Mouse (Mus musculus) left cerebral cortex, adult 9 months (tissue): ENCODE results near the gene Macrod2.

ENCODE experiments used
- DNase-seq, 2 experiments: peaks; one replicate each; pipeline ENCODE4 v3.0.0; 2022; ENCODE audit warnings: low spot score in 2 of 2

The Macrod2 gene

GRCm38 (mm10) chr2:141935130-141935529 lies 1540.0 kb downstream of the Macrod2 start:
- DNase-seq, result no peak

DNA sequence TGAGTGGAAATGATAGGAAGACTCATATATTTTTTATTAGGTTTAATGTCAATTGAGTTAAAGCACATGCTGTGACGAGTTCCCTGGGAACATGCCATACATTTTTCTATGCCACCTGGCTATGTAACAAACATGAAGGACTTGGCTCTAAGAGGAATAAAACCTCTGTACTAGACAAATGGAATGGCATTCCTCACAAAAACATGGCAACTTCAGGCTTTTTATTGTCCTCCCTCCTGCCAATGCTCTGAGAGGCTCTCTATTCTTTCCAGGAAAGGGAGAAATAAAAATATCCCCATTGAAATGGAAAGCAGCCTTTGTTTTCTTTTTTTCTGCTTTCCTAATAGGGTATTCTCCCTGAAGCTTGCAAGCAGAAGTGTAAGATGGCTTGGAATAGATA lies 1559.7 kb downstream of the Macrod2 start:
- DNase-seq, result no peak

GRCm38 (mm10) chr2:141955197-141955596 lies 1560.1 kb downstream of the Macrod2 start:
- no peak for DNase-seq

DNA sequence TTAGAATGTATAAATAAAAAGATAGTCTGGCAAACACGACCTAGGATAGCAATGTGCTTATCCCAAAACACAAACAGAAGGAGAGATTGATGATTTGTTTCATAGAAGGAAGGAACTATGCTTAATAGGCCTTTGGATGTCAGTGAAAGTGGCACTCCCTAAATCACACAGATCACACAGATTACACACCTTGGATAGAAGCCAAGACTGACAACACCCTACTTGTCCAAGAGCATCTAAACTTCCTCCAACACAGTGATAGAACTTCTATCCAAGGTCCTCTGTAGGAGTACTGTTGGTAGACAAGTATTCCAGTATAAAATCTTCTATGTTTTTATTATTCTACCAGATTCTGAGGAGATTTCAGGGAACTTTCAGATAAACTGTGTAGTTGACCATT lies 1567.8 kb downstream of the Macrod2 start:
- no peak for DNase-seq

DNA sequence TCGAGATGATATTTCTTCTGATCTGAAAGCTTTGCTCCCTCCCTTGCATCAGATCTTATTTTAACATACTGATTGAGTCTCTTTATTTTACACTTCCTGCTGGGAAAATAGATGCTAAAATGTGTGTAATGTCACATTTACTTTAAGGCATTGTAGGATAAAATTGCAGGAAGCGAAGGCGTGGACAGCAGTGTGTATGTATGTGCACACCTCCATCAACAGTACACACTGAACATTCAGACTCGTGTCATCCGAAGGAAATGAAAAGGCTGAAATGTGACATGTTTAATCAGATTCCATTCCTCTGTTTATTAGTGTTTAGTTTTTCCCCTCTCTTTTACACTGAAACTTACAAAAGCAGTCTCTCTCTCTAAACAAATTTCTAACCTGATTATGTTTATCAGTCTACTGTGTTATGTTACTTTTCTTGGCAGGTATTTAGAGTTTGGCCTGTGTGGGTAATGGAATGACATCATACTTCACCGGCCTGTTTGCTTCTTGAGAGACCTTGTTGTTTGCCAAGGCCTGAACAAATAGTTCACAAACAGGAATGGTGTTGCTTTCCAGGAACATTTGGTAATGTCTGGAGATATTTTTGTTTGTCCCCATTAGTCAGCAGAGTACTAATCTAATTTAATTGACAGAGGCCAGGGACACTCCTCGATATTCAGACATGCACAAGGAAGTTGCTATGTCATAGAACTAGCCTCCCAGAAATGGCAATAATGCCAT lies 1588.7 kb downstream of the Macrod2 start:
- no peak for DNase-seq

DNA sequence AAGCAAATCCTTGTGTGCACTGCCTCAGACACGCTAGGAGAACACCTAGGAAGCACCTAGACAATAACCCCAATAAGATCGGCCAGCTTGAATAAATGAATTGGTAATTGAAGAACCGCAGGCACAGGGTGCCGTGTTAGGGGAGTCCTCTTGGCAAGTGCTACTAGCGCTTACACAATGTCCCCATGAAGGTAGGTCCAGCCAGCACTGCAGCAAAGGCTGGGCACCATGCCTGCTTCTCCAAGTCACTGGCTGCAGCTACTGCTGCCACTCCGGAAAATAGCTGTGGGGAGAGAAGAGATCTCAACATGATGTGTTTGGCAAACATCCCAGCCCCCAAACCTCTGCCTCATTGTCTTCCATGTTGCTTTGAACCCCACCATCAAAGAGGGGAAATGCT lies 1603.8 kb downstream of the Macrod2 start:
- peak in 1 of 2 experiments; percentile 17 for DNase-seq

GRCm38 (mm10) chr2:142024534-142025155 lies 1629.5 kb downstream of the Macrod2 start:
- DNase-seq, result no peak

DNA sequence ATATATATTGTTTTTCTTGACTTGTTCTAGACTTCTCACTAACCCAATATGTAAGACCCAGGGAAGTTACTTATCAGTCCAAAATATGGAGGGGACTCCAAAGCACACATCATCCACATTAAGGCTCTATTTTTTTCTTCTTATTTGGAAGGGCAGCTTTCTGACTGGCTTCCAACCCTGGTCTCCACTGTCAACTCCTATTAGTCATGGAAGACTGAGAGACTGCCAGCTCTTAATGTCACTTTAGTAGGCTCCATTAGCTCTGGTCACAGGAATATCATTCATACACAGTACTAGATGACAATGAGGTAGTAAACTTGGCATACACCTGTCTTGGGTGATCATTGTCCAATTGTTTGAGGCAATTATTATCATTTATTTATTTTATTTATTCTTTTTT lies 1631.6 kb downstream of the Macrod2 start:
- DNase-seq, result no peak

DNA sequence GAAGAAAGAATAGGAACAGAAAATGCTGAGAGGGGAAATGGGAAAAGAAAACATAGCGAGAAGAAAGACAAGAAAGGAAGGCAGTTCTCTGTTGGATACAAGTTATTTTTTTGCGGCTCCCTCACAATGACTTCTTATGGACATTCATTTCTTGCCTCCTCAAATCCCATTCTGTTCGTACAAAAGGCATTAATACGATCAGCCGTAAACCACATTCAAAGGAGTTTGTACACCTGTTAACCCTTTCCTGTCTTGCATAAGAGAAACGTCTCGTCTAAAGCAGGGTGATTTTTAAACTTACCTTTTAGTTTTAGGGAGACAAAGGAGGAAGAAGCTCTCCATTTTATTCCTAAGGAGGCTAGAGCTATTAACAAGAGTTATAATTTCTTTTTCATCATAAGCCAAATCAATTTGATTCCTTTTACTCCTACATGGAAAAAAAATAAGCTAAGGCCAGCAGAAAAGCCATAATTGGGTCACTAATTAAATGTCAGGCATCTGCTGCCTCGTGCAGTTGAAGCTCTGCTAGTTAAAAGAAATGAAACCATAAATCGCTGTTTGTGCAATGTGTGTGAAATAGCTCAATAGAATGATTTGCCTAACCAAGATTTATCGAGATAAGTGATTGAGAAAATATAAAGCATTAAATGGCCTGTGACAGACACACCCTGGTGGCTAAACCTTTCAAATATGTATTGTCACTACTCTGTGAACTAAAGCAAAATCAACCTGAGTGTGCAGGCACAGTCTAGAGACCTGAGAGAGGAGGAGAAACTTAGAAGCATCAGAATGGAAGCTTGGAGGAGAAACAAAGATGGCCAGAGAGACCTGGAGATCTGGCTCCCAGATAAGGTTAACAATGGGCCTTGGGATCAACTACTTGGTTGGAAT lies 1635.9 kb downstream of the Macrod2 start:
- DNase-seq, result no peak

- DNase-seq, result no peak
Measured at GRCm38 (mm10) chr2:142055576-142055975, 1660.5 kb downstream of the Macrod2 start.

DNA sequence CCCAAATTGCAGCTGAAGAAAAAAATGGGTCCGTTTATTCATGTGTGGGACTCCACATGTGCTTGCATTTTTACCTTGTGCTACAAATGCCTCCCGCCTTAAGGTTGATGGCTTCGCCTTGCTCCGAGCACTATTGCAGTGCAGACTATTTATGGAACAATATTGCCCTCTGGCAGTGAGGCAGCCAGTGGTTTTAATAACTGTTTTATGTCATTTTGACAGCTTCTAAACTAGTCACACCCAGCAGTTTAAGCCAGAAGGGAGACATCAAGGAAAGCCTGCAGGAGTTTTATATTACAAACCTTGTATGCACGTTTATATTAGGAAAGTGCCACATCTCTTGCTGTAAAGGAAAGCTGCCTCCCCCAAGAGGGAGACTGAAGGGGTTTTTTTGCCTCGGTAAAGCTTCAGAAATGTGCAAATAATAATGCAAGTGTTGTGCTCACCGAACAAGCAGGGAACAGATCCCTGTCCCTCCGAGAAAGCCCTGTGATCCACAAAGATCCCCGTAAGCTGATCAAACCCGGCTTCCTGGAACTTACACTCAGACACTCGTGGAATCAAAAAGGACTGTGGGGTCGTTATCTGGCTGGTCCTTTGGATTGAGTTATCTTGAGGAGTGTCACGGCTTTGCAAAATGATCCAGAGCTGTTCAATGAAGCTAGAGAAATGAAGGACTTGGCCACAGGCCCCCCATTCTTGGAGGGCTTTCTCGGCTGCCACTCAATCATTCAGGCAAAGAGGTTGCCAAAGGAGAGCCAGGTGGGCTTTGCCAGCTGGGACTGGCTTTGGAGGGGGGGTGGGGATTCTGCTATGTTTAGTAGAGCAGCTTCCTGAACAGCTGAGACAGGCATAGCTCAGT lies 1663.0 kb downstream of the Macrod2 start:
- DNase-seq, result no peak

DNA sequence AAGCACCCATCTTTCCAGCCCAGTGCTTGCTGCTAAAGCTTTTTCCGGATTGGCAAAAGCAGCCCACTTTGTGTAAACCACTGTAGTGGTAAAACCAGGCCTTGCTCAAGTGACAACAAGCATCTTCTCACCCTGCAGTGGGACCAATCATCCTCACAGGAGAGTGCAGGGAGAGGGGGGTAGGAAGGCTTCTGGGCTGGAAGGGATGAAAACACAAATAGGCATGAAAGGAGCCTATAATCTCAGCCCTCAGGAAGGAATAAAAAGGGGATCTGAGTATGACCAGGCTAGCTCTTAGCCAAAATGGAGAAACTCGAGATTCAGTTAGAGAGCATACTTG lies 1663.6 kb downstream of the Macrod2 start:
- no peak for DNase-seq

- no peak for DNase-seq
Measured at GRCm38 (mm10) chr2:142108947-142109346, 1713.8 kb downstream of the Macrod2 start.

DNA sequence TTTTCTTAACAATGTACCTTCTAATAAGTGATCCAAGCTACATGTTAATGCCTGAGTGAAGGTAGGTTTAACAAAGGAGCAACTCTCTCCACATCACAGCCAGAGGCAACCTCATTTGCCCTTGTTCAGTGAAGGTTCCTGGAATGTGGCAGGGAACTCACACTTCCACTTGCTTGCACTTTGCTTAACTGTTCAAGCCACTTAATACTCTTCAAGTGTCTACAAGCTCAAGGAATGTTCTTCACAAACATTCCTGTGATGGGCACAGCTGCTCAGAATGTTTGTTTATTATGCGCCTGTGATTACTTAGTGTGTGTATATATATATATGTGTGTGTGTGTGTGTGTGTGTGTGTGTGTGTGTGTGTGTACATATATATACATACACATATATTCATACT lies 1721.5 kb downstream of the Macrod2 start:
- no peak for DNase-seq

- DNase-seq, result no peak
Measured at GRCm38 (mm10) chr2:142128109-142128508, 1733.0 kb downstream of the Macrod2 start.

GRCm38 (mm10) chr2:142129166-142129565 lies 1734.1 kb downstream of the Macrod2 start:
- DNase-seq, result no peak

- no peak for DNase-seq
Measured at GRCm38 (mm10) chr2:142149310-142149709, 1754.2 kb downstream of the Macrod2 start.

DNA sequence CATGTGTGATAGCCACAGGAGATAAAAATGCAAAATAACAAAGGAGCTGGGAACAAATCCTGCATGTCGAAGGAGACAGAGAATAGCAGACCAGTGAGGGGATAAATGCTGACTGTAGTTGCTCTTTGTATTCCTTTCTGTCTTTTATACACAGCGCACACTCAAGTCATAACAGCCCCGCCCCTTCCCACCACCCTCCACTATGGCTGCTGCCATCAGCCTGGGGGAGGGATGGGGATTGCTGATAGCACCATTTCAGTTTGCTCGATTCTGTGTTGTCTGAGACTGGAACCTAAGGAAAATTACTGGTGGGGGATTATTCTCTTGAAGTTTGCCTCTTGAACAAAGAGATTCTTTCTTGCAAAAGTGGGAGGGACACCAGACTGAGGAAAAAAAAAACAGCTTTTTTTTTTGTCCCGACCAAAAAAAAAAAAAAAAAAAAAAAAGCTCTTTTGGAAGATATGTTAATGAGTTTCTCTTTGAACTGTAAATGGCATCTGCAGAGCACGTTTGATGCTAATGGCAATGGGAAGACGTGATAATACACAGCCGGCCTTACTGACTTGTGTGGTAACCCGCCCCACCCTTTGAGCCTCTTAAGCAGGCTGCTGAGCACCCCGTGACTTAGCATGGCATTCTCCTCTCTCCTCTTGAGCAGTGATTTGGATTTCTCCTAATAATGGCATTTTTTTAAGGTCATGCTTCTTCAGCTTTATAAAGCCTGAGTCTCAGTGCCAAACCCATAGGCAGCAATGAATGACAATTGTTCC lies 1768.6 kb downstream of the Macrod2 start:
- no peak for DNase-seq

- DNase-seq, result no peak
Measured at GRCm38 (mm10) chr2:142169649-142170048, 1774.5 kb downstream of the Macrod2 start.

GRCm38 (mm10) chr2:142172706-142173105 lies 1777.6 kb downstream of the Macrod2 start:
- peak; percentile 36 to 60 for DNase-seq

GRCm38 (mm10) chr2:142174039-142174438 lies 1778.9 kb downstream of the Macrod2 start:
- no peak for DNase-seq
